Mouse (Mus musculus): ENCODE measurements around the gene Scp2. TPM values are rescaled to one million over a fixed set of nuclear protein-coding genes. Genes with fewer than 3 reads are reported as not detected.
A peak's percentile ranks its signal among the peaks of the same experiment; 100 is the strongest.

Gene Scp2
- polyA plus RNA-seq, 1 experiment = 224 TPM

DNA sequence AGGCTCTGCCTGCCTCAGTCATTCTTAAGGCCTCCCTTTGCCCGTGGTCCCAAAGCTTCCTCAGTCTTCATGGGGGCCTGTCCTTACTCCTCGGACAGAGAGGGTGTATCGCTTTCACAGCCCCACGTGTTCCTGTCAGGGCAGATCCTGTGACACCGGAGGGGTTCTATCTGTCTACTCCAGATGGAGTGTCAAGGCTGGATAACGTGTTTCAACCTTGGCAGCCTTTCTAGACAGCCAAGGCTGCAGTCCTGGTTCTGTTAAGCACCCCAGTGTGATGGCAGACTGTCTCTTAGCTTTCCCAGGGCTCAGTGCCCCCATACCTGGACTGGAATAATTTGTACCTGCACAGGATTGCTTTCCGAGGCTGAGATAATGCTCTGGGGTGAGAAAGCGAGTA, 136.3 kb downstream of the Scp2 start:
- Histone ChIP-seq H3K4me3 (replicated peaks; ENCODE audit: insufficient read depth, low read depth, low read length) (no peak overlapping the region), H3K4me1 (ENCODE audit: control insufficient read depth, insufficient read depth, low read length) (peaks cover 22% of the 10 kb centered on the region), H3K27ac (ENCODE audit: insufficient read depth, low read length) (no peak overlapping the region), H3K27me3 (ENCODE audit: control insufficient read depth, insufficient read depth, low read length) (no peaks in the 10 kb centered on the region)
- WGBS = 25% methylated on average over 8 of the region's 8 CpGs
- peak; percentile 34 to 58 for DNase-seq
- TF ChIP-seq POLR2A (IDR thresholded peaks at IDR 0.05; ENCODE audit: borderline replicate concordance, insufficient read depth, low read length) = no peak
- no peak for TF ChIP-seq CTCF (IDR thresholded peaks at IDR 0.05; ENCODE audit: borderline replicate concordance, insufficient read depth, low read depth, low read length)

DNA sequence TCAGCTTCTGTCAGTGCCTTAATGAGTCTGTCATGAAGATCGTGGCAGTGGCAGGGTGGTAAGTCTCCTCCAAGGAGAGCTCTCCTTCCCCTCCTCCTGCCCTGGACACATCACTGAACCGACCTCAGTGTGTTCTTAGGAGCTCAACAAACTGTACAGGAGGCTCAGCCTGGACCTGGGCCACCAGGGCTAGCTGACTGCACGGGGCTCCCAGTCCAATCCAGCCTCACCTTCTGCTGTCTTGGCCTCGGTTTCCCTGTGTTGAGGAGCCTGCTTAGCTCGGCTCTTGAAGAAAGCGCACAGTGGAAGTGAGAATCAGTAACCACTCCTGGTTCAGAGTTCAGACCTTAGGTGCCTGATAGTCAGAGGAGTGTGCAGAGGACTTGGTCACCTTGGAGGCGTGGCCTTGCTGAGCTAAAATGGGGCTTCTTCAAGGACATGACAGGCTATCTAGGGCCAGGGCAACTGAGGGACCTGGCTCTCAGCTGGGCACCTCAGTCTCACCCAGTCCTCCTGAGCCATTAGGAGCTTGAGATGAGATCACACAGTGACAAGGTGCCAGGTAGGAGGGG, 137.2 kb downstream of the Scp2 start:
- Histone ChIP-seq H3K4me1 (ENCODE audit: control insufficient read depth, insufficient read depth, low read length) (peaks cover 22% of the 10 kb centered on the region), H3K27me3 (ENCODE audit: control insufficient read depth, insufficient read depth, low read length) (no peaks in the 10 kb centered on the region), H3K27ac (ENCODE audit: insufficient read depth, low read length) (no peak overlapping the region), H3K4me3 (replicated peaks; ENCODE audit: insufficient read depth, low read depth, low read length) (no peak overlapping the region)
- TF ChIP-seq POLR2A (IDR thresholded peaks at IDR 0.05; ENCODE audit: borderline replicate concordance, insufficient read depth, low read length) (no peak), CTCF (IDR thresholded peaks at IDR 0.05; ENCODE audit: borderline replicate concordance, insufficient read depth, low read depth, low read length) (no peak)
- DNase-seq = peak; percentile 31 to 33
- 57% methylated on average over 7 of the region's 7 CpGs for WGBS

DNA sequence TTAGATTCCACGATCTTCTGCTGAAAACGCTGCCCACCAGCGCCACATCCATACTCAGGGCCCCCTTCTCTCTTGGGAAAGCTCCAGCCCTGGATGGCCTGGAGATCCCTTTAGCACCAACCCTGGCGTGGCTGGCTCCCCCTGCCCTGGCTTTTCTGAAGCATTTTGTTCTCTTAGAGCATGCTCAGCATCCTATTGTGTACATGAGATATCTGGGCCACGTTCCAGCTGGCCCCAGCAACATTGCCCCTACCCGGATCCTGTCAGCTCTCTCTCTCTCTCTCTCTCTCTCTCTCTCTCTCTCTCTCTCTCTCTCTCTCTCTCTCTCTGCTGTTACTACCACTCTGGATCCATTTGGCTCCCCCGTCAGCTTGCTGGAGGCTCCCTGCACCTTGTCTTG, 139.5 kb downstream of the Scp2 start:
- no peak for DNase-seq
- TF ChIP-seq CTCF (IDR thresholded peaks at IDR 0.05; ENCODE audit: borderline replicate concordance, insufficient read depth, low read depth, low read length) (no peak), POLR2A (IDR thresholded peaks at IDR 0.05; ENCODE audit: borderline replicate concordance, insufficient read depth, low read length) (no peak)
- WGBS = 54% methylated on average over 7 of the region's 7 CpGs
- Histone ChIP-seq H3K4me1 (ENCODE audit: control insufficient read depth, insufficient read depth, low read length) (peaks cover 22% of the 10 kb centered on the region), H3K27me3 (ENCODE audit: control insufficient read depth, insufficient read depth, low read length) (no peaks in the 10 kb centered on the region), H3K27ac (ENCODE audit: insufficient read depth, low read length) (no peak overlapping the region), H3K4me3 (replicated peaks; ENCODE audit: insufficient read depth, low read depth, low read length) (no peak overlapping the region)

DNA sequence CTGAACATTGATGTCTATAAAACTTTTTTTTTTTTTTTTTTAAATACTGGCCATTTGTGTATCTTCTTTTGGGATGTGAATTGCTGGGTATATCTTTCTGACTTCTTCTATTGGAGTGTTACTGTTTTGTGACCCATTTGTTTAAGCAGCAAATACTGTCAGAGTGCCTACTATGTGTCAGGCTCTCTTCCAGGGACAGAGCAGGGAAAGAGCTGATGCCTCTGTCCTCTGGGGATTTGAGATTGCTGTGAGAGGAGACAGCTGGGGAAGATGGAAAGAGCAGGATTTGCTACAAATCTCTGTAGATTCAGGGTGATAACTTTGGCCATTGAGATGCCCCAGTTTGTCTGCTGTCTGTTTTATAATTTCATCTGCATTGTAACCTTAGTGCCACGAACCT, 145.4 kb downstream of the Scp2 start:
- WGBS = 88% methylated on average over 1 of the region's 1 CpGs
- peaks cover 5% of the 10 kb centered on the region for H3K4me1 ChIP-seq (ENCODE audit: control insufficient read depth, insufficient read depth, low read length)
- H3K27me3 ChIP-seq (ENCODE audit: control insufficient read depth, insufficient read depth, low read length) = no peaks in the 10 kb centered on the region
- H3K4me3 ChIP-seq (replicated peaks; ENCODE audit: insufficient read depth, low read depth, low read length) = no peak overlapping the region
- DNase-seq = no peak
- TF ChIP-seq POLR2A (IDR thresholded peaks at IDR 0.05; ENCODE audit: borderline replicate concordance, insufficient read depth, low read length) = no peak
- TF ChIP-seq CTCF (IDR thresholded peaks at IDR 0.05; ENCODE audit: borderline replicate concordance, insufficient read depth, low read depth, low read length) = no peak
- H3K27ac ChIP-seq (ENCODE audit: insufficient read depth, low read length) = no peak overlapping the region

DNA sequence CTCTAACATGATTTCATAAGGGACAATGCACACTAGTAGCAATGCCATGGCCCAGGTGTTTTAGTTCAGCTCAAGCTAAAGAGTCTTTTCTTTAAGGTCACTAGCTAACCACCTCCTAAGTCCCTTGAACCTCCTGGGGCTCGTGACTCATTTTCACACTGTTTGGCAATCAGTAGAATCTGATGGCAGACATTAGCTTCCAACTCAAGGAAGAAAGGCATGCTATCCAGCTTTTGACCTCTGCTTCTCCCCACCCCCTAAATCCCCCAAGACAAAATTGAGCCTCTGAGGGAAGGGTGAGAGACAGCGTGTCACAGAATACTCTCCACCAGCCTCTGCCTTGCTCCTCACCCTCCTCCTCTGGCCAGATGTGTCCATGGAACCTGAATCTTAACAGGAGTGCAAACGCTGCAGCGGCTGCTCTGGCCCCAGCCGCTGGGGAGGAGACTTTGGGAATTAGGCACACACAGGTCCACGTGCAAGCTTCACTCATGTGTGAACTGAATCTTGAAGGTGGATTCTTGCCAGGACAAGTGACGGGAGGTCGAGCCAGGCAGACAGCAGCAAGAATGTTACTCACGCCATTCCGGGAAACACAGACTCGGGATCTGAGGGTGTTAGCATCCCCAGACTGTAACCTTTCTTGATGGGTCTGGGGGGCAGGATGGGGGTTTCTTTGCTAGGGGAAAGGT, 146.0 kb downstream of the Scp2 start:
- 22% methylated on average over 11 of the region's 11 CpGs for WGBS
- DNase-seq = peak in 1 of 2 experiments; percentile 30
- TF ChIP-seq CTCF (IDR thresholded peaks at IDR 0.05; ENCODE audit: borderline replicate concordance, insufficient read depth, low read depth, low read length) (no peak), POLR2A (IDR thresholded peaks at IDR 0.05; ENCODE audit: borderline replicate concordance, insufficient read depth, low read length) (no peak)

DNA sequence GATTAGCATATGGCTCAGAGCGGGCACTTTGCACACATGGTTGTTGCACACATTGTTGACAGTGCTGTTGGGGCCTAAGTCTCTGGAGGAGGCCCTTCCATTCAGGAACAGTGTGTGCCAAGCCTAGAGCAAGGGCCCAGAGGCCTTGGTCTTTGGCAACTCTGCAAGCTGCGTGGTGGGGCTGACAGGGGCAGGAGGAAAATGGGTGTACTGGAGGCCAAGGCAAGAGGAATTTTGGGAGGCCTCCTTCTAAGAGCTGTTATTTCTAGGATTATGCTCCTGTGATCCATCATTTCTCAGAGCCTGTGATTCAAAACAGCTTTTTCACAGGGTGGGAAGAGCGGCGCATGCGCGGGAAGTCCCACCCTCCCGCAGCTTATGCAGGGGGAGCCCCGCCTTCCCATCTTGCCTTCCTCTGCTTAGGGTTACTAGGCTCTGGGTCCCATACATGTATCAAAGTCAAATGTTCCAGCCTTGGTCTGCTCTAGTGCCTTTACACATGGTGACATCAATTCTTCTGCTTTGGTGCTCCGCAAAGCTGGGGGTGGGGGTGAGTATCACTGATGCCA, 148.3 kb downstream of the Scp2 start:
- peaks cover 5% of the 10 kb centered on the region for H3K4me1 ChIP-seq (ENCODE audit: control insufficient read depth, insufficient read depth, low read length)
- 94% methylated on average over 9 of the region's 9 CpGs for WGBS
- no peak for DNase-seq
- TF ChIP-seq POLR2A (IDR thresholded peaks at IDR 0.05; ENCODE audit: borderline replicate concordance, insufficient read depth, low read length) (no peak), CTCF (IDR thresholded peaks at IDR 0.05; ENCODE audit: borderline replicate concordance, insufficient read depth, low read depth, low read length) (no peak)
- no peak overlapping the region for H3K27ac ChIP-seq (ENCODE audit: insufficient read depth, low read length)
- no peaks in the 10 kb centered on the region for H3K27me3 ChIP-seq (ENCODE audit: control insufficient read depth, insufficient read depth, low read length)
- no peak overlapping the region for H3K4me3 ChIP-seq (replicated peaks; ENCODE audit: insufficient read depth, low read depth, low read length)

More for the DNA sequence above, 146.0 kb downstream of the Scp2 start:
- Histone ChIP-seq H3K27me3 (ENCODE audit: control insufficient read depth, insufficient read depth, low read length) (no peaks in the 10 kb centered on the region), H3K4me1 (ENCODE audit: control insufficient read depth, insufficient read depth, low read length) (peaks cover 5% of the 10 kb centered on the region), H3K27ac (ENCODE audit: insufficient read depth, low read length) (no peak overlapping the region), H3K4me3 (replicated peaks; ENCODE audit: insufficient read depth, low read depth, low read length) (no peak overlapping the region)

DNA sequence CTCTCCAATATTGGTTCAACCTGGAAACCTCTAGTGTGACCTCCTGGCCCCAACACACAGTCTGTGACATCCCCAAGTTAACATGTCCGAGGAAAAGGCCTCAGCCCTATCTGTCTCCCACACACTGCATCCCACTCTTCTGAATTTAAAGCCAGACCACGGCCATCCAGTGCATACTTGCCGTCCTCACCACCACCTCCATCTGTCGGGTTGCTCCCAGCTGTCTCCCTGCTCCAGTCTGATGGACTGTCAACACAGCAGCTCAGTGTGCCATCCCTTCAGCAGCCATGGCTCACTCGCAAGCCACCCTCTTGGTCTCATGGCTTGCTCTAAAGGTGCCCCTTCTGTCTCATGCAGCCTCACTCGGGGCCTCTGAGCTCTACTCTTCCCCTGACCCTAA, 149.1 kb downstream of the Scp2 start:
- no peak for DNase-seq
- Histone ChIP-seq H3K27ac (ENCODE audit: insufficient read depth, low read length) (no peak overlapping the region), H3K27me3 (ENCODE audit: control insufficient read depth, insufficient read depth, low read length) (no peaks in the 10 kb centered on the region), H3K4me1 (ENCODE audit: control insufficient read depth, insufficient read depth, low read length) (peaks cover 10% of the 10 kb centered on the region), H3K4me3 (replicated peaks; ENCODE audit: insufficient read depth, low read depth, low read length) (no peak overlapping the region)
- TF ChIP-seq CTCF (IDR thresholded peaks at IDR 0.05; ENCODE audit: borderline replicate concordance, insufficient read depth, low read depth, low read length) (no peak), POLR2A (IDR thresholded peaks at IDR 0.05; ENCODE audit: borderline replicate concordance, insufficient read depth, low read length) (no peak)
- 77% methylated on average over 6 of the region's 6 CpGs for WGBS

DNA sequence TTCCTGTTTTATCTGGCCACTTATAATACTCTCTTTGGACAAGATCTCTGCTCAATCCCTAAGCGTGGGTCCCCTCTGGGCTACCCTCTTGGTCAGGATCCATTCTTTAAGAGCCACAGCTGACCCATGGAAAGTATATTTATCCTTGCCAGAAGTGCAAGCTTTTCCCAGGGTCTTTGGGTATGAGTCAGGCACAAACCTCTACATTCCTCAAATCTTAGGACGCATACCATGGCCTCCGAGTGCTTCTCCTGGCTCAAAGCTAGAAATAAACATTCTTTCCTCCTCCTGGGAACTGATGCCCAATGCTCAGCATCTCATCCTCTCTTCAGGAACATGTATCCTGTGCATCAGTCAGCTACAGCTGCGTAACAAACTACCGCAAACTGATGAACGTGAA, 149.8 kb downstream of the Scp2 start:
- Histone ChIP-seq H3K4me3 (replicated peaks; ENCODE audit: insufficient read depth, low read depth, low read length) (no peak overlapping the region), H3K27me3 (ENCODE audit: control insufficient read depth, insufficient read depth, low read length) (no peaks in the 10 kb centered on the region), H3K27ac (ENCODE audit: insufficient read depth, low read length) (no peak overlapping the region), H3K4me1 (ENCODE audit: control insufficient read depth, insufficient read depth, low read length) (peaks cover 14% of the 10 kb centered on the region)
- 96% methylated on average over 6 of the region's 6 CpGs for WGBS
- DNase-seq = no peak
- TF ChIP-seq CTCF (IDR thresholded peaks at IDR 0.05; ENCODE audit: borderline replicate concordance, insufficient read depth, low read depth, low read length) = no peak
- no peak for TF ChIP-seq POLR2A (IDR thresholded peaks at IDR 0.05; ENCODE audit: borderline replicate concordance, insufficient read depth, low read length)

Other genes starting within 250 kb of the Scp2 start
- gene Cpt2, start 221.4 kb downstream of the Scp2 start, polyA plus RNA-seq (2012; rRNA removed) = 15.4 and 16.2 TPM in 2 replicates
- 0.10 TPM in 1 of 2 replicates, not detected in the other for gene Slc1a7, start 176.7 kb downstream of the Scp2 start, polyA plus RNA-seq (2012; rRNA removed)
- gene Podn, start 48.6 kb downstream of the Scp2 start, polyA plus RNA-seq (2012; rRNA removed) = 1.0 and 1.8 TPM in 2 replicates
- gene Echdc2, start 20.4 kb upstream of the Scp2 start, polyA plus RNA-seq (2012; rRNA removed) = 62.7 and 78.7 TPM in 2 replicates
- gene Zyg11a, start 73.0 kb upstream of the Scp2 start, polyA plus RNA-seq (2012; rRNA removed) = not detected in 2 replicates
- gene Zyg11b, start 156.1 kb upstream of the Scp2 start, polyA plus RNA-seq (2012; rRNA removed) = 39.1 and 39.4 TPM in 2 replicates
- 15.9 and 16.8 TPM in 2 replicates for gene Coa7, start 183.1 kb upstream of the Scp2 start, polyA plus RNA-seq (2012; rRNA removed)
- gene Shisal2a, start 238.4 kb upstream of the Scp2 start, polyA plus RNA-seq (2012; rRNA removed) = 0.36 and 0.73 TPM in 2 replicates